Mouse (Mus musculus): ENCODE measurements around the gene 4930404H24Rik. TPM values are rescaled to one million over a fixed set of nuclear protein-coding genes. Genes with fewer than 3 reads are reported as not detected.

4930404H24Rik gene
- total RNA-seq, 4 experiments from 2014 or later, result 1.8 TPM; not detected in 3

DNA sequence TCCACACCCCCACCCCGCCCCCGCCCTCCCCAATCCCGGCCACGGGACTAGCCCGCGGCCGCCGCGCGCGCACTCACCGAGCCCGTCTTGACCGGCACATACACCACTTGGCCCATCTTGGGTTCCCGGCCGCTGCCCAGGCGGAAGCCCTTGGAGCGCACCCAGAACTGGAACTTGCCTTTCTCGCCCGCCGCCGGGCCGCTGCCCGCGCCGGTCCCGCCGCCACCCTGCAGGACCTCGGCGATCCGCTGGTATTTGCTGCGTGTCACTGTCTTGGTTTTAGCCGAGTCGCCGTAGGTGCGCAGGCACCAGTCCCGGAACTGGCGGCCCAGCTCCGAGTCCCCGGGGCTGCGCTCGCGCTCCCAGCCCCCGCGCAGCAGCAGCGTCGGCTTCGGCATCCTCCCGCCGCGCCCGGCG lies 36.8 kb downstream of the 4930404H24Rik start:
- DNase-seq (ENCODE audit: low spot score in 2 of 2), result no peak

DNA sequence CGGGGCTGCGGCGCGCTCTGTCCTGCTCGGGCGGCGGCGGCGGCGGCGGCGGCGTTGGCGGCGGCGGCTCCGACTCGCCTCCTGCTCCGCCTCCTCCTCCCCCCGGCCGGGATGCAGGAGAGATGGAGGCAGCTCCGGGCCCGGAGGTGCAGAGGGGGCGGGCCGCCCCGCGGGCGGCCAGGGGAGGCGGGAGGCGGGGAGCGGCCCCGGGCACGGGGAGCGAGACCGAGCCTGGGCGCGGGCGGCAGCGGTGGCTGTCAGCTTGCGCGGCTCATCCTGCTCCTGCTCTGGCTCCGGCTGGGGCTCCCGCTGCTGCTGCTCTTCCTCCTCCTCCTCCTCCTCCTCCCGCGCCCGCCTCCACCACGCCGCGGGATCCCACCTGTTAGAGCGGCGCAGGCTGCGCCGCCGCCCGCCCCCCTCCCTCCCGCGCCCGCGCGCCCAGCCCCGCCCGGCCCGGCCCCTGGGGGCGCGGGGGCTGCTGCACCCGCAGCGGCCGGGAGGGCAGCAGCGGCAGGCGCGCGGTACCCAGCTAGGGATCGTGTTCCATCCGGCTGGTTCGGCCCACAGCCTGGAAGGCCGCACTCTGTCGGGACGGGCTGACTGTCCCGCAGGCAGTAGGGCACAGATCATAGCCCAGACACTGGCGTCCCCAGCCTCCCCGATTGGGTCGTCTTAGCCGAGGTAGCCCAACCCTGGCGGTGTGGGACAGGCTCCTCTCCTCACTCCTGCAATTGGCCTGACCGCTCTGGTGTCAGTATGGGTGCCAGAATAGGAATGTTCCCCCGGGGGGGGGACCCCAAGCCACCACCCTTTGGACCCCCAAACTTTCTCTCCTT lies 37.6 kb downstream of the 4930404H24Rik start, which contains the start of gene Nol4l:
Nol4l (minus strand) TSS at position 41 of the 836 bp plus-strand sequence.
- no peak for DNase-seq (ENCODE audit: low spot score in 2 of 2)

DNA sequence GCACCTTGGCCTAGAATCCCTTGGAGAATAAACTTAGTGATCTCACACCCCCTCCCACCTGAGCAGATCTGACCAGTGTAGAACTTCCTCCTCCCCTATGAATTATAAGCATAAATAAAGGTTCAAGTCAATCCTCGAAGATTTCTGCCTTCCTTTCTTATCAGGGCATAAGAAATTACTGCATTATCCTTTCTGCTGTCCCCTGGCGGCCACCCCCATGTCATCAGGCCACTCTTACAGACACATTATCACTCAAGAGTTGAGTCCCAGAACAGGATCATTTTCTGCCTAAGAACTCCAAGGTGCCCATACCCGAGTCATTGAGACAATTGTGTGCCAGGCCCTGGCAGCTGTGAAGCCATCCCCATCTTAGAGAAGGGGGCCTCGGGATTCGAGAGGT lies 38.4 kb downstream of the 4930404H24Rik start:
- DNase-seq (ENCODE audit: low spot score in 2 of 2), result no peak

DNA sequence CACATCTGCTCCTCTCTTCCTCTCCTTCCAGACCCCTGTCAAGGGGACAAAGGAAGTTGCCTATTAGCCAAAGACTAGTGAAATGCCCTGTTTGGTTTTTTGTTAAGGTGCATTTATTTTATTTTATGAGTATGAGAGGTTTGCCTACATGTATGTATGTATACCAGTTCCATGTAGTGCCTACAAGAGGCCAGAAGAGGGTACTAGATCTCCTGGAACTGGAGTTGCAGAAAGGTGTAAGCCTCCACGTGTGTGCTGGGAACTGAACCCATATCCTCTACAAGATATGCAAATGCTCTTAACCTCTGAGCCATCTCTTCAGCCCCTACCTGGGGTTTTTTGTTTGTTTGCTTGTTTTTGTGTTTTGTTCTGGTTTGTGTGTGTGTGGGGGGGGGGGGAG lies 41.4 kb downstream of the 4930404H24Rik start:
- DNase-seq (ENCODE audit: low spot score in 2 of 2), result no peak

DNA sequence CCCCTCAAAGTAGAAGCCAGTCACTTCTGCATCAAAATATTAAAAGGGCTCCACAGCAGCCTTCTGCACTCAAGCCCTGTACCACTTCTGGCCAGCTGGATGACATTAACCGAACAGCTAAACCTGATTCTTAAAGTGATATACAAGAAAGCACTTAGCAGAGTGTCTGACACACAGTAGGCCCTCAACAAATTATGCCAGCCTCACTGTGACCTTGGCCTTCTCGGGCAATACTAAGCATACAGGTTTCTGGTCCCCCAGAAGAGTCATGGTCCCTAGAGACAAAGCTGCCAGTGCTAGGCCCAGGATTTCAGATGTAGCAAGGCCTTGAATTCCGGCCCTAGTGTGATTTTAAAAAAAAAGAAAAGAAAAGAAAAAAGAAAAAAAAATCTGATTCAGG lies 46.3 kb downstream of the 4930404H24Rik start:
- no peak for DNase-seq (ENCODE audit: low spot score in 2 of 2)

DNA sequence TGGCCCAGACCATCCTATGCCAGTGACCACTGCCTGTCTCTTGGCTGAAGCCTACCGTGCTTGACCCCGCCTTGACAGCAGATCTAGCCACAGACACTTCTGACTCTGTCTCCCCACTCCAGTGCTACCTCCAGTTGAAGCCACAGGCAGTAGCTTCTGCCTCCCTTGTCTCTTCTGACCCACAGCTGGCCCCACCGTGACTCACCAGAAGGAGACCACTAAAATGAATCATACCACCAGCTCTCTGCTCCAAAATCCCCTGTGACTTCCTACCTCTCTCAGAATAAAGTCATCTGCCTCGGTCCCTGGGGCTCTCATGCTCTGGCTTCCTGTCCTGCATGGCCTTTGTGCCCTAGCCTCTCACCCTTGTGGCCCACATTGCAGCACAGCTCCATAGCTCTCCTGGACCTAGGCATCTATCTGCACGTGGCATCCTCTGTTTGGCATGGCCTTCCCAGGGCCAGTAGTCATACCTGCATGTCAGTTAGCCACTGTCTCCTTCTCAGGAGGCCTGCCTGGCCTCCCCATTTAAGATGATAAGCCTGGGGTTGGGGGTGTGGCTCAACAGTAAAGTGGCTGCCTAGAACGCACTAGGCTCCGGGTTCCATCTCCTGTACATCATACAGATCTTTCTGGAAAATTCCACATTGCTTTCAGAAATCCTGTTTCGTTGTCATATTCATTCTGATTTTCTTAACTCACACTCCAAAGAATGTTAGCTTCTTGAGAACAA lies 50.5 kb downstream of the 4930404H24Rik start:
- DNase-seq (ENCODE audit: low spot score in 2 of 2), result no peak

Other genes with a start within 250 kb of the 4930404H24Rik start
- gene Kif3b, start 201.4 kb upstream of the 4930404H24Rik start, total RNA-seq (2022), result 10 to 100 TPM; 46.6 to 58.4 (median 52.2) TPM
- gene Asxl1, start 147.0 kb upstream of the 4930404H24Rik start, total RNA-seq (2022), result 10 to 100 TPM; 32.3 to 39.0 (median 34.2) TPM
- gene Nol4l, start 37.2 kb downstream of the 4930404H24Rik start, total RNA-seq (2022), result 10 to 100 TPM; 44.4 to 47.8 (median 45.1) TPM
- 10 to 100 TPM; 26.1 to 35.8 (median 29.9) TPM for gene Commd7, start 140.0 kb downstream of the 4930404H24Rik start, total RNA-seq (2022)
- 1 to 10 TPM in 3 of 4 experiments, under 1 TPM in 1; 0.41 to 2.6 (median 2.0) TPM for gene Dnmt3b, start 156.7 kb downstream of the 4930404H24Rik start, total RNA-seq (2022)
- gene Dnmt3c, start 203.9 kb downstream of the 4930404H24Rik start, total RNA-seq (2022), result under 1 TPM in 2 of 4 experiments, not detected in 2; 0.18 to 0.20 TPM
- gene Mapre1, start 248.5 kb downstream of the 4930404H24Rik start, total RNA-seq (2022), result 10 to 100 TPM; 71.8 to 84.9 (median 76.6) TPM

Measured in layer of hippocampus, adult 8-10 months (tissue).